Mouse (Mus musculus) CH12.LX (cell line): ENCODE data around the gene H2al1k.
"Not testable (repeated sequence)": the region's sequence is repeated elsewhere in the genome, so short reads cannot be mapped to it uniquely, and the experiment has no call there.

Experiments
- CTCF ChIP-seq, 2 experiments: IDR thresholded peaks in 1 of 2; conservative IDR thresholded peaks in 1 of 2; 2 replicates each; pipeline ENCODE4 v1.5.1; 2011 to 2012; ENCODE audit warnings: low read depth in 2 of 2, low read length in 2 of 2, improper control_type of control experiment in 1 of 2, inconsistent platforms in 1 of 2, mild to moderate bottlenecking in 1 of 2, moderate library complexity in 1 of 2
- EP300 ChIP-seq: IDR thresholded peaks from 2 replicates; pipeline ENCODE4 v1.6.1; 2011; ENCODE audit warnings: low read length, improper control_type of control experiment
- GABPA ChIP-seq: IDR thresholded peaks from 2 replicates; pipeline ENCODE4 v1.6.1; 2012; ENCODE audit warnings: low read depth, low read length, improper control_type of control experiment, inconsistent platforms; ENCODE audit not compliant: insufficient replicate concordance
- MAX ChIP-seq: IDR thresholded peaks from 2 replicates; pipeline ENCODE4 v1.6.1; 2011; ENCODE audit warnings: low read length, improper control_type of control experiment
- POLR2AphosphoS2 ChIP-seq: IDR thresholded peaks from 2 replicates; pipeline ENCODE4 v1.6.1; 2011; ENCODE audit warnings: low read depth, low read length, improper control_type of control experiment
- TCF12 ChIP-seq: IDR thresholded peaks from 2 replicates; pipeline ENCODE4 v1.6.1; 2014; ENCODE audit warnings: low read depth, mild to moderate bottlenecking, inconsistent platforms, low read length, improper control_type of control experiment
- USF1 ChIP-seq: IDR thresholded peaks from 2 replicates; pipeline ENCODE4 v1.6.1; 2014; ENCODE audit warnings: low read depth, mild to moderate bottlenecking, inconsistent platforms, low read length, improper control_type of control experiment
- USF2 ChIP-seq: conservative IDR thresholded peaks from 2 replicates; pipeline ENCODE4 v1.6.1; 2011; ENCODE audit warnings: low read depth, low read length, improper control_type of control experiment
- ZNF384 ChIP-seq: IDR thresholded peaks from 2 replicates; pipeline ENCODE4 v1.6.1; 2012; ENCODE audit warnings: low read depth, low read length, improper control_type of control experiment, inconsistent platforms

GRCm38 (mm10) chrX:9374012-9374411 lies 23.6 kb downstream of the H2al1k start:
- not testable (repeated sequence) for TF ChIP-seq USF1, GABPA, MAX, EP300, ZNF384, TCF12, USF2, POLR2AphosphoS2
- TF ChIP-seq CTCF (conservative IDR thresholded peaks at IDR 0.05 in 1 of 2, IDR thresholded peaks at IDR 0.05 in 1 of 2; ENCODE audit: low read depth in 2 of 2, low read length in 2 of 2), result peak in 1 of 2 experiments; percentile 37; a peak in 2 of 4 replicates
